Mouse (Mus musculus) bone marrow, adult 2 months (tissue): Measurements from ENCODE around the gene Lypd8.

Source experiments
- CTCF ChIP-seq: fragments of 200-500 bp; IDR thresholded peaks from 2 replicates; pipeline ENCODE4 v1.5.1; 2011; ENCODE audit warnings: low read length, control low read depth; ENCODE audit not compliant: control insufficient read depth, insufficient read depth
- POLR2A ChIP-seq: fragments of 200-500 bp; IDR thresholded peaks from 2 replicates; pipeline ENCODE4 v1.6.1; 2011; ENCODE audit warnings: low read depth, mild to moderate bottlenecking, control low read depth, low read length, borderline replicate concordance; ENCODE audit not compliant: control insufficient read depth

DNA sequence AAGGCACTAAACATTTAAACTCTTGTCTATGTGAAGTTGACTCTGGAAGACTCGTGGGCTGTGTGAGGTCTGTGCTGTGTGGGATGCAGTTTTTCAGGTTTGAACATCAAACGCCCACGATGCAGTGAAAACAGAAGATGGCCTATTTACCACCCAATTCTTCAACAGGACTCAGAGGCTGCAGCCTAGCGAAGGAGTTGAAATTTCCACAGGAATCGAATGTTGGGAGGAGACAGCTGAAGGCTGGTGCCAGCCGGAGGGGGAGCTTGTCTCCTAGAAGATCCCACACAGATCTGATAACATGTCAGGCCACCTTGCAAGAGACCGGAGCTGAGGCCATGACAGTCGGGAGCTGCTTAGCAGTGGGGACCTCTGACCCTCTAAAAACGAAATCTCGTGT is 24.4 kb upstream of the Lypd8 start:
- TF ChIP-seq POLR2A = no peak
- TF ChIP-seq CTCF = no peak
